Mouse (Mus musculus) heart, postnatal 10 days (tissue): Measurements from ENCODE around the gene Skp2. TPM values are rescaled to one million over a fixed set of nuclear protein-coding genes. Genes with fewer than 3 reads are reported as not detected.
"Not testable (repeated sequence)": the region's sequence is repeated elsewhere in the genome, so short reads cannot be mapped to it uniquely, and the experiment has no call there.

Experiments used
- DNase-seq, 2 experiments: peaks; one replicate each; pipeline ENCODE4 v3.0.0; 2021
- intact Hi-C: fragments of 180-260 bp; cut with DNase I; formaldehyde crosslinking; loops from one replicate; pipeline ENCODE4 v1.15.1; 2025
- total RNA-seq, 2 experiments: library from RNA; stranded (reverse); gene quantifications; 2 replicates each; pipeline ENCODE4 v1.2.3; 2021

Skp2 gene
- 1 to 10 TPM; 3.5 TPM for total RNA-seq

GRCm38 (mm10) chr15:9155325-9155724 is at the start of gene Skp2:
Skp2 (minus strand) TSS chr15:9155425.
- DNase-seq = no peak
- intact Hi-C loops = no loop called here

GRCm38 (mm10) chr15:9198421-9198820 is 43.2 kb upstream of the Skp2 start:
- intact Hi-C loops = no loop called here
- no peak for DNase-seq

GRCm38 (mm10) chr15:9192685-9193084 is 37.5 kb upstream of the Skp2 start:
- intact Hi-C loops, DNase-seq: not testable (repeated sequence)

GRCm38 (mm10) chr15:9189796-9190195 is 34.6 kb upstream of the Skp2 start:
- no peak for DNase-seq
- intact Hi-C loops = loop anchor here (5.0 kb wide), 1 partner anchor 67 kb away; no protein-coding TSS in a partner anchor

- intact Hi-C loops = no loop called here
These were observed 28.8 kb upstream of the Skp2 start for GRCm38 (mm10) chr15:9183995-9184394.

GRCm38 (mm10) chr15:9177038-9177437 is 21.8 kb upstream of the Skp2 start:
- intact Hi-C loops = no loop called here
- no peak for DNase-seq

More at GRCm38 (mm10) chr15:9183995-9184394, 28.8 kb upstream of the Skp2 start:
- no peak for DNase-seq

GRCm38 (mm10) chr15:9164125-9164524 is 8.9 kb upstream of the Skp2 start:
- intact Hi-C loops = no loop called here
- DNase-seq = no peak

GRCm38 (mm10) chr15:9162557-9163070 is 7.4 kb upstream of the Skp2 start:
- DNase-seq = no peak
- intact Hi-C loops = no loop called here

- DNase-seq = no peak
- intact Hi-C loops = no loop called here
These were observed 14.5 kb downstream of the Skp2 start for GRCm38 (mm10) chr15:9140684-9141171.

- intact Hi-C loops = no loop called here
- peak; percentile 98 for DNase-seq
These were observed 15.0 kb downstream of the Skp2 start, which contains the start of gene Lmbrd2 for GRCm38 (mm10) chr15:9140252-9140680. Lmbrd2 (plus strand) TSS chr15:9140550.

- peak in 1 of 2 experiments; percentile 7 for DNase-seq
- intact Hi-C loops = no loop called here
These were observed 15.8 kb downstream of the Skp2 start for GRCm38 (mm10) chr15:9139447-9139846.

- intact Hi-C loops = no loop called here
- peak; percentile 41 to 59 for DNase-seq
These were observed 20.2 kb downstream of the Skp2 start for GRCm38 (mm10) chr15:9134891-9135507.

GRCm38 (mm10) chr15:9132693-9133443 is 22.4 kb downstream of the Skp2 start:
- intact Hi-C loops = no loop called here
- peak; percentile 20 to 21 for DNase-seq

- intact Hi-C loops = no loop called here
These were observed 23.7 kb downstream of the Skp2 start for GRCm38 (mm10) chr15:9131499-9131888.

GRCm38 (mm10) chr15:9130772-9131498 is 24.3 kb downstream of the Skp2 start:
- intact Hi-C loops = no loop called here
- no peak for DNase-seq

More at GRCm38 (mm10) chr15:9131499-9131888, 23.7 kb downstream of the Skp2 start:
- no peak for DNase-seq

GRCm38 (mm10) chr15:9127051-9127791 is 28.0 kb downstream of the Skp2 start:
- DNase-seq = no peak
- intact Hi-C loops = loop anchor here (10.0 kb wide), 1 partner anchor 218 kb away; no protein-coding TSS in a partner anchor

GRCm38 (mm10) chr15:9124856-9125255 is 30.4 kb downstream of the Skp2 start:
- intact Hi-C loops = loop anchor here (5.0 to 10.0 kb wide), 2 partner anchors 62 to 220 kb away; no protein-coding TSS in a partner anchor
- no peak for DNase-seq

- DNase-seq = no peak
- intact Hi-C loops = loop anchor here (5.0 to 10.0 kb wide), 2 partner anchors 64 to 222 kb away; no protein-coding TSS in a partner anchor
These were observed 32.2 kb downstream of the Skp2 start for GRCm38 (mm10) chr15:9122989-9123388.

- peak; percentile 42 to 64 for DNase-seq
- intact Hi-C loops = loop anchor here (5.0 to 10.0 kb wide), 2 partner anchors 67 to 225 kb away; no protein-coding TSS in a partner anchor
These were observed 35.1 kb downstream of the Skp2 start for GRCm38 (mm10) chr15:9120081-9120480.

GRCm38 (mm10) chr15:9118852-9119251 is 36.4 kb downstream of the Skp2 start:
- intact Hi-C loops = loop anchor here (10.0 kb wide), 1 partner anchor 486 kb away; no protein-coding TSS in a partner anchor
- DNase-seq = no peak
